Mouse (Mus musculus): ENCODE results near the gene Klk1b24. TPM values are rescaled to one million over a fixed set of nuclear protein-coding genes. Genes with fewer than 3 reads are reported as not detected.
"Not testable (repeated sequence)": the region's sequence is repeated elsewhere in the genome, so short reads cannot be mapped to it uniquely, and the experiment has no call there.

Gene Klk1b24
- polyA plus RNA-seq (2016; fragmentation: Nextera tagmentation; extraction: Ambion mirVana) = not detected in 2 replicates

GRCm38 (mm10) chr7:44187936-44188335 is at the start of gene Klk1b24:
TSS of gene Klk1b24 (plus strand) at chr7:44188236.
- H3K9me3 ChIP-seq (replicated peaks); ATAC-seq; H3K36me3 ChIP-seq; H3K4me3 ChIP-seq; H3K4me1 ChIP-seq; H3K9ac ChIP-seq; H3K4me2 ChIP-seq; H3K27me3 ChIP-seq (replicated peaks); H3K27ac ChIP-seq: not testable (repeated sequence)

- H3K9me3 ChIP-seq (replicated peaks) = no peaks in the 10 kb centered on the region
- no peaks in the 10 kb centered on the region for H3K36me3 ChIP-seq
- no peaks in the 10 kb centered on the region for H3K27me3 ChIP-seq (replicated peaks)
- WGBS (ENCODE audit: insufficient replicate concordance) = 64% methylated on average over 9 of the region's 9 CpGs
- no peak overlapping the region for H3K27ac ChIP-seq
- H3K4me2 ChIP-seq = no peak overlapping the region
- no peaks in the 10 kb centered on the region for H3K4me1 ChIP-seq
- no peak for ATAC-seq
- H3K4me3 ChIP-seq = no peak overlapping the region
- no peak overlapping the region for H3K9ac ChIP-seq
These were observed 8.6 kb upstream of the Klk1b24 start for GRCm38 (mm10) chr7:44179299-44180045.

- not testable (repeated sequence) for H3K4me1 ChIP-seq; H3K4me3 ChIP-seq; H3K4me2 ChIP-seq; H3K9ac ChIP-seq; ATAC-seq; H3K27ac ChIP-seq; H3K9me3 ChIP-seq (replicated peaks); H3K27me3 ChIP-seq (replicated peaks); H3K36me3 ChIP-seq
- 54% methylated on average over 8 of the region's 8 CpGs for WGBS (ENCODE audit: insufficient replicate concordance)
These were observed 1.5 kb upstream of the Klk1b24 start for GRCm38 (mm10) chr7:44186516-44186915.

- H3K9me3 ChIP-seq (replicated peaks); H3K9ac ChIP-seq; H3K27me3 ChIP-seq (replicated peaks); H3K4me3 ChIP-seq; H3K4me1 ChIP-seq; ATAC-seq; H3K27ac ChIP-seq; H3K36me3 ChIP-seq; H3K4me2 ChIP-seq: not testable (repeated sequence)
- 56% methylated on average over 1 of the region's 1 CpGs for WGBS (ENCODE audit: insufficient replicate concordance)
These were observed 5.4 kb downstream of the Klk1b24 start for GRCm38 (mm10) chr7:44193466-44193865.

GRCm38 (mm10) chr7:44197891-44198290 is 9.9 kb downstream of the Klk1b24 start, which contains the start of gene Klk1b3:
TSS of gene Klk1b3 (plus strand) at chr7:44198191.
- no peak for ATAC-seq
- no peaks in the 10 kb centered on the region for H3K4me1 ChIP-seq
- no peak within 1 kb of the TSS for H3K4me3 ChIP-seq
- H3K27me3 ChIP-seq (replicated peaks) = no peaks in the 10 kb centered on the region
- no peak within 1 kb of the TSS for H3K27ac ChIP-seq
- H3K9ac ChIP-seq = no peak within 1 kb of the TSS
- H3K4me2 ChIP-seq = no peak within 1 kb of the TSS
- H3K36me3 ChIP-seq = no peaks in the 10 kb centered on the region
- 43% methylated on average over 3 of the region's 3 CpGs for WGBS (ENCODE audit: insufficient replicate concordance)
- no peaks in the 10 kb centered on the region for H3K9me3 ChIP-seq (replicated peaks)

GRCm38 (mm10) chr7:44207135-44207534 is 19.1 kb downstream of the Klk1b24 start, which contains the start of gene Klk1b4:
TSS of gene Klk1b4 (plus strand) at chr7:44207435.
- not testable (repeated sequence) for H3K4me1 ChIP-seq; ATAC-seq; H3K27ac ChIP-seq; H3K27me3 ChIP-seq (replicated peaks); H3K4me2 ChIP-seq; H3K4me3 ChIP-seq; H3K9ac ChIP-seq; H3K9me3 ChIP-seq (replicated peaks); H3K36me3 ChIP-seq
- 34% methylated on average over 3 of the region's 3 CpGs for WGBS (ENCODE audit: insufficient replicate concordance)

- no peaks in the 10 kb centered on the region for H3K27me3 ChIP-seq (replicated peaks)
- no peaks in the 10 kb centered on the region for H3K36me3 ChIP-seq
- no peak overlapping the region for H3K4me3 ChIP-seq
- no peak for ATAC-seq
- no peak overlapping the region for H3K27ac ChIP-seq
- WGBS (ENCODE audit: insufficient replicate concordance) = 58% methylated on average over 3 of the region's 3 CpGs
- H3K9ac ChIP-seq = no peak overlapping the region
- H3K9me3 ChIP-seq (replicated peaks) = no peaks in the 10 kb centered on the region
- no peak overlapping the region for H3K4me2 ChIP-seq
- no peaks in the 10 kb centered on the region for H3K4me1 ChIP-seq
These were observed 20.3 kb downstream of the Klk1b24 start for GRCm38 (mm10) chr7:44208307-44208706.

- no peaks in the 10 kb centered on the region for H3K36me3 ChIP-seq
- no peak within 1 kb of the TSS for H3K9ac ChIP-seq
- 64% methylated on average over 1 of the region's 1 CpGs for WGBS (ENCODE audit: insufficient replicate concordance)
- no peaks in the 10 kb centered on the region for H3K4me1 ChIP-seq
- no peak within 1 kb of the TSS for H3K4me3 ChIP-seq
- peaks cover 6% of the 10 kb centered on the region; the same call in 1 of the 2 replicates for H3K27me3 ChIP-seq (replicated peaks)
- no peak within 1 kb of the TSS for H3K27ac ChIP-seq
- ATAC-seq = no peak
- H3K9me3 ChIP-seq (replicated peaks) = no peaks in the 10 kb centered on the region
- H3K4me2 ChIP-seq = no peak within 1 kb of the TSS
These were observed 27.6 kb downstream of the Klk1b24 start, which contains the start of gene Klk1b5 for GRCm38 (mm10) chr7:44215645-44216044. TSS of gene Klk1b5 (plus strand) at chr7:44215945.

- not testable (repeated sequence) for H3K4me3 ChIP-seq; H3K27me3 ChIP-seq (replicated peaks); H3K9ac ChIP-seq; H3K27ac ChIP-seq; H3K36me3 ChIP-seq; H3K4me1 ChIP-seq; H3K9me3 ChIP-seq (replicated peaks)
- ATAC-seq = peak; percentile 52; the same call in 1 of the 2 replicates
- H3K4me2 ChIP-seq = peak overlapping the region; percentile 3; the same call in 1 of the 2 replicates
- WGBS (ENCODE audit: insufficient replicate concordance) = 47% methylated on average over 9 of the region's 10 CpGs
These were observed 33.6 kb downstream of the Klk1b24 start for GRCm38 (mm10) chr7:44221601-44222000.

- H3K27ac ChIP-seq; H3K4me2 ChIP-seq; H3K9ac ChIP-seq; H3K4me1 ChIP-seq; H3K9me3 ChIP-seq (replicated peaks); H3K4me3 ChIP-seq; ATAC-seq; H3K27me3 ChIP-seq (replicated peaks); H3K36me3 ChIP-seq: not testable (repeated sequence)
- 51% methylated on average over 6 of the region's 6 CpGs for WGBS (ENCODE audit: insufficient replicate concordance)
These were observed 34.3 kb downstream of the Klk1b24 start for GRCm38 (mm10) chr7:44222335-44222734.

- Histone ChIP-seq H3K27me3 (replicated peaks) (peaks cover 3% of the 10 kb centered on the region; the same call in 1 of the 2 replicates), H3K36me3 (no peaks in the 10 kb centered on the region)
These were observed 37.0 kb downstream of the Klk1b24 start, which contains the start of gene Klk1 for GRCm38 (mm10) chr7:44225076-44225475. TSS of gene Klk1 (plus strand) at chr7:44225360.

GRCm38 (mm10) chr7:44235909-44236308 is 47.9 kb downstream of the Klk1b24 start, which contains the start of gene Gm36864:
TSS of gene Gm36864 (plus strand) at chr7:44236177.
- no peak within 1 kb of the TSS for H3K4me3 ChIP-seq
- peaks cover 12% of the 10 kb centered on the region for H3K4me1 ChIP-seq
- ATAC-seq = no peak
- WGBS (ENCODE audit: insufficient replicate concordance) = 75% methylated on average over 3 of the region's 3 CpGs
- no peak within 1 kb of the TSS for H3K27ac ChIP-seq
- no peaks in the 10 kb centered on the region for H3K9me3 ChIP-seq (replicated peaks)
- no peak within 1 kb of the TSS for H3K4me2 ChIP-seq
- peaks cover 7% of the 10 kb centered on the region; the same call in 1 of the 2 replicates for H3K27me3 ChIP-seq (replicated peaks)
- no peak within 1 kb of the TSS for H3K9ac ChIP-seq
- no peaks in the 10 kb centered on the region for H3K36me3 ChIP-seq

More at GRCm38 (mm10) chr7:44225076-44225475, 37.0 kb downstream of the Klk1b24 start, which contains the start of gene Klk1:
- Histone ChIP-seq H3K4me1 (peaks cover 4% of the 10 kb centered on the region; the same call in 1 of the 2 replicates), H3K4me2 (no peak within 1 kb of the TSS), H3K9ac (no peak within 1 kb of the TSS), H3K27ac (no peak within 1 kb of the TSS), H3K9me3 (replicated peaks) (no peaks in the 10 kb centered on the region), H3K4me3 (no peak within 1 kb of the TSS)
- 29% methylated on average over 1 of the region's 1 CpGs for WGBS (ENCODE audit: insufficient replicate concordance)
- ATAC-seq = no peak
